Mouse (Mus musculus) kidney, postnatal 0 days (tissue): ENCODE results near the gene Dgcr2. TPM values are rescaled to one million over a fixed set of nuclear protein-coding genes. Genes with fewer than 3 reads are reported as not detected.

ENCODE experiments used
- ATAC-seq: fragments of 200-750 bp; cut with Nextera tagmentation; replicated peaks from 2 replicates; pipeline ENCODE4 v1.8.0; 2017; ENCODE audit warnings: low read depth, moderate number of reproducible peaks, moderate TSS enrichment, moderate library complexity; ENCODE audit not compliant: low FRiP score
- DNase-seq: peaks from one replicate; pipeline ENCODE4 v3.0.0-alpha.2; 2016; ENCODE audit warnings: low spot score
- H3K27ac ChIP-seq: fragments of 300-500 bp; sonication (generic); 2 replicates; pipeline ENCODE4 v1.5.1; 2014; ENCODE audit warnings: mild to moderate bottlenecking
- H3K27me3 ChIP-seq: fragments of 300-500 bp; sonication (generic); 2 replicates; pipeline ENCODE4 v1.6.1; 2014; ENCODE audit warnings: low read length, mixed read lengths; ENCODE audit not compliant: insufficient read depth
- H3K36me3 ChIP-seq: fragments of 300-500 bp; sonication (generic); 2 replicates; pipeline ENCODE4 v1.6.1; 2014; ENCODE audit warnings: low read length, mixed read lengths; ENCODE audit not compliant: insufficient read depth
- H3K4me1 ChIP-seq: fragments of 300-500 bp; sonication (generic); replicated peaks from 2 replicates; pipeline ENCODE4 v1.6.1; 2014; ENCODE audit warnings: antibody characterized with exemption, low read length, mixed read lengths; ENCODE audit not compliant: insufficient read depth
- H3K4me2 ChIP-seq: fragments of 300-500 bp; sonication (generic); 2 replicates; pipeline ENCODE4 v1.6.1; 2014; ENCODE audit warnings: mild to moderate bottlenecking, low read length, moderate library complexity, mixed read lengths
- H3K4me3 ChIP-seq: fragments of 300-500 bp; sonication (generic); replicated peaks from 2 replicates; pipeline ENCODE4 v1.5.1; 2014; ENCODE audit warnings: low read depth, low read length
- H3K9ac ChIP-seq: fragments of 300-500 bp; sonication (generic); 2 replicates; pipeline ENCODE4 v1.6.1; 2014; ENCODE audit warnings: low read depth, low read length
- H3K9me3 ChIP-seq: fragments of 300-500 bp; sonication (generic); replicated peaks from 2 replicates; pipeline ENCODE4 v1.6.1; 2016; ENCODE audit warnings: low read length, inconsistent platforms, mixed read lengths
- CTCF ChIP-seq: IDR thresholded peaks from 2 replicates; pipeline ENCODE4 v1.5.1; 2016; ENCODE audit warnings: antibody characterized with exemption, low read depth, mild to moderate bottlenecking, moderate library complexity
- WGBS: fragments of 180-500 bp; shearing (Covaris S2); extraction: QIAGEN DNeasy Blood & Tissue Kit; methylation state at CpG from one replicate; pipeline ENCODE4 v1.1.7; 2014; 5-methylcytosine and 5-hydroxymethylcytosine counted together
- polyA plus RNA-seq: library from polyadenylated mRNA; unstranded; fragments of >200 nt; fragmentation: Nextera tagmentation; extraction: Ambion mirVana; gene quantifications from 2 replicates; pipeline ENCODE4 v1.2.1, GENCODE M21; 2015

The Dgcr2 gene
- polyA plus RNA-seq, 1 experiment from 2014 or later: 57.8 TPM

GRCm38 (mm10) chr16:17798321-17799180 lies 99.8 kb downstream of the Dgcr2 start:
- peak overlapping the region; percentile 79 for H3K4me2 ChIP-seq
- DNase-seq: peak; percentile 92
- H3K9ac ChIP-seq: peak overlapping the region; percentile 82
- peak overlapping the region; percentile 96 for H3K27ac ChIP-seq
- peak overlapping the region; percentile 63 for H3K4me3 ChIP-seq
- peak; percentile 63 for ATAC-seq
- no peak for TF ChIP-seq CTCF
- no peaks in the 10 kb centered on the region for H3K9me3 ChIP-seq
- peaks cover 30% of the 10 kb centered on the region; the same call in 1 of the 2 replicates for H3K27me3 ChIP-seq
- WGBS: 5% methylated on average over 40 of the region's 45 CpGs
- no peaks in the 10 kb centered on the region for H3K36me3 ChIP-seq
- peaks cover 23% of the 10 kb centered on the region; the same call in 1 of the 2 replicates for H3K4me1 ChIP-seq

- H3K4me2 ChIP-seq: peak overlapping the region; percentile 79
- H3K27me3 ChIP-seq: peaks cover 23% of the 10 kb centered on the region; the same call in 1 of the 2 replicates
- no peak for TF ChIP-seq CTCF
- ATAC-seq (peak; percentile 18; the same call in 1 of the 2 replicates), DNase-seq (peak; percentile 50)
- peak overlapping the region; percentile 96 for H3K27ac ChIP-seq
- WGBS: 4% methylated on average over 29 of the region's 29 CpGs
- peak overlapping the region; percentile 82 for H3K9ac ChIP-seq
- H3K9me3 ChIP-seq: no peaks in the 10 kb centered on the region
- peak overlapping the region; percentile 63 for H3K4me3 ChIP-seq
- H3K4me1 ChIP-seq: peaks cover 16% of the 10 kb centered on the region; the same call in 1 of the 2 replicates
- H3K36me3 ChIP-seq: no peaks in the 10 kb centered on the region
Measured at GRCm38 (mm10) chr16:17797812-17798311, 100.5 kb downstream of the Dgcr2 start.

- H3K9ac ChIP-seq: peak within 1 kb of the TSS; percentile 82
- peak within 1 kb of the TSS; percentile 63 for H3K4me3 ChIP-seq
- WGBS: under 1% methylated on average over 73 of the region's 81 CpGs
- 0 out of 2 replicates have a peak, but pooled peaks cover 5% of the 10 kb centered on the region for H3K36me3 ChIP-seq
- no peaks in the 10 kb centered on the region for H3K9me3 ChIP-seq
- peak within 1 kb of the TSS; percentile 96 for H3K27ac ChIP-seq
- H3K27me3 ChIP-seq: peaks cover 16% of the 10 kb centered on the region; the same call in 1 of the 2 replicates
- peaks cover 10% of the 10 kb centered on the region; the same call in 1 of the 2 replicates for H3K4me1 ChIP-seq
- H3K4me2 ChIP-seq: peak within 1 kb of the TSS; percentile 79
- peak; percentile 64 for ATAC-seq
- peak; percentile 79 for DNase-seq
- TF ChIP-seq CTCF: 0 out of 2 replicates have a peak, but pooled peaks have one; percentile 3
Measured at GRCm38 (mm10) chr16:17796971-17797811, 101.2 kb downstream of the Dgcr2 start, which contains the start of gene Scarf2. Scarf2 (plus strand) TSS chr16:17797282.

- 0 out of 2 replicates have a peak, but pooled peaks cover 6% of the 10 kb centered on the region for H3K4me1 ChIP-seq
- TF ChIP-seq CTCF: no peak
- DNase-seq (no peak), ATAC-seq (no peak)
- H3K27ac ChIP-seq: peak overlapping the region; percentile 96
- H3K27me3 ChIP-seq: peaks cover 10% of the 10 kb centered on the region; the same call in 1 of the 2 replicates
- peaks cover 7% of the 10 kb centered on the region; the same call in 1 of the 2 replicates for H3K36me3 ChIP-seq
- H3K4me3 ChIP-seq: peak overlapping the region; percentile 63
- no peaks in the 10 kb centered on the region for H3K9me3 ChIP-seq
- H3K4me2 ChIP-seq: peak overlapping the region; percentile 79
- peak overlapping the region; percentile 82 for H3K9ac ChIP-seq
Measured at GRCm38 (mm10) chr16:17796519-17796918, 101.8 kb downstream of the Dgcr2 start.

- H3K4me3 ChIP-seq: no peak overlapping the region
- peak; percentile 16; the same call in 1 of the 2 replicates for TF ChIP-seq CTCF
- no peak overlapping the region for H3K4me2 ChIP-seq
- no peak overlapping the region for H3K9ac ChIP-seq
- no peak for ATAC-seq
- H3K27me3 ChIP-seq: peaks cover 10% of the 10 kb centered on the region; the same call in 1 of the 2 replicates
- H3K27ac ChIP-seq: no peak overlapping the region
- DNase-seq: no peak
- 74% methylated on average over 5 of the region's 5 CpGs for WGBS
- no peaks in the 10 kb centered on the region for H3K9me3 ChIP-seq
- 0 out of 2 replicates have a peak, but pooled peaks cover 6% of the 10 kb centered on the region for H3K4me1 ChIP-seq
- H3K36me3 ChIP-seq: peaks cover 7% of the 10 kb centered on the region; the same call in 1 of the 2 replicates
Measured at GRCm38 (mm10) chr16:17795643-17796042, 102.7 kb downstream of the Dgcr2 start.
